Mouse (Mus musculus) stomach, embryonic 14.5 days (tissue): Measurements from ENCODE around the gene Gm10073. TPM values are rescaled to one million over a fixed set of nuclear protein-coding genes. Genes with fewer than 3 reads are reported as not detected.
"Not testable (repeated sequence)": the region's sequence is repeated elsewhere in the genome, so short reads cannot be mapped to it uniquely, and the experiment has no call there.

ENCODE experiments used
- ATAC-seq: fragments of 200-750 bp; cut with Nextera tagmentation; 2 replicates; pipeline ENCODE4 v1.8.0; 2017; ENCODE audit warnings: low read depth, moderate TSS enrichment; ENCODE audit not compliant: insufficient number of reproducible peaks, insufficient read depth, low FRiP score
- H3K27ac ChIP-seq: fragments of 300-500 bp; sonication (generic); 2 replicates; pipeline ENCODE4 v1.5.1; 2014; ENCODE audit warnings: mild to moderate bottlenecking, low read length, moderate library complexity, mixed read lengths
- H3K27me3 ChIP-seq: fragments of 300-500 bp; sonication (generic); 2 replicates; pipeline ENCODE4 v1.6.1; 2014; ENCODE audit warnings: low read length, control low read depth, mixed read lengths; ENCODE audit not compliant: control insufficient read depth, insufficient read depth
- H3K36me3 ChIP-seq: fragments of 300-500 bp; sonication (generic); 2 replicates; pipeline ENCODE4 v1.6.1; 2014; ENCODE audit warnings: mild to moderate bottlenecking, control low read depth, low read length, moderate library complexity, mixed read lengths; ENCODE audit not compliant: control insufficient read depth, insufficient read depth
- H3K4me1 ChIP-seq: fragments of 300-500 bp; sonication (generic); 2 replicates; pipeline ENCODE4 v1.6.1; 2014; ENCODE audit warnings: low read length, control low read depth, mixed read lengths; ENCODE audit not compliant: control insufficient read depth, insufficient read depth
- H3K4me2 ChIP-seq: fragments of 300-500 bp; sonication (generic); replicated peaks from 2 replicates; pipeline ENCODE4 v1.6.1; 2014; ENCODE audit warnings: low read depth, low read length, control low read depth
- H3K4me3 ChIP-seq: fragments of 300-500 bp; sonication (generic); 2 replicates; pipeline ENCODE4 v1.5.1; 2014; ENCODE audit warnings: low read depth, low read length, control low read depth
- H3K9ac ChIP-seq: fragments of 300-500 bp; sonication (generic); replicated peaks from 2 replicates; pipeline ENCODE4 v1.6.1; 2014; ENCODE audit warnings: low read depth, mild to moderate bottlenecking, control low read depth, low read length, moderate library complexity, mixed read lengths
- H3K9me3 ChIP-seq: fragments of 300-500 bp; sonication (generic); 2 replicates; pipeline ENCODE4 v1.6.1; 2016; ENCODE audit warnings: low read depth, low read length, control low read depth; ENCODE audit not compliant: control insufficient read depth
- WGBS: fragments of 180-500 bp; shearing (Covaris S2); extraction: QIAGEN DNeasy Blood & Tissue Kit; methylation state at CpG from one replicate; pipeline ENCODE4 v1.1.7; 2014; 5-methylcytosine and 5-hydroxymethylcytosine counted together
- polyA plus RNA-seq: library from polyadenylated mRNA; unstranded; fragments of >200 nt; fragmentation: Nextera tagmentation; extraction: Ambion mirVana; gene quantifications from 2 replicates; pipeline ENCODE4 v1.2.1, GENCODE M21; 2014

Gene Gm10073
- polyA plus RNA-seq, 1 experiment from 2014 or later, result 10.0 TPM

DNA sequence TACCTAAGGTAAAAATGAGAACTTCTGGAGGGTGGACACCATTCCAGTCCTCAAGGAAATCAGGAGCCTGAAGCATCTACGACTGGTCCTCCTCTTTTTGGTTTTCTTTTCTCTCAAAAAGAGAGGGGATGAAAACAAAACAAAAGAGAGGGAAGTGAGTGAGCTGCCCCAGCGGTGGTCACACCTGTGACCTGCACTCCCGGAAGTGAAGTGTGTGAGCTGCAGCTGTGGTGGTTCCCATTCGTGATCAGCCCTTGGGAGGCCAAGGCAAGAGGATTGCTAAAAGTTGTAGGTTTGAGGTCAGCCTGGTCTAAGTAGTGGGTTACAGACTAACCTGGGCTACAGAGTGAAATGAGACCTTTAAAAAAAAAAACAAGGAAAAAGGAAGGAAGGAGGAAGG is 32.9 kb upstream of the Gm10073 start:
- Histone ChIP-seq H3K9ac (no peak overlapping the region), H3K4me3 (0 out of 2 replicates have a peak overlapping the region, but pooled peaks have one; percentile 3), H3K36me3 (no peaks in the 10 kb centered on the region), H3K4me1 (peaks cover 8% of the 10 kb centered on the region; the same call in 1 of the 2 replicates), H3K9me3 (no peaks in the 10 kb centered on the region), H3K27me3 (peaks cover 26% of the 10 kb centered on the region), H3K4me2 (peak overlapping the region; percentile 59; the same call in 1 of the 2 replicates), H3K27ac (no peak overlapping the region)
- WGBS, result 27% methylated on average over 4 of the region's 4 CpGs
- ATAC-seq, result no peak

DNA sequence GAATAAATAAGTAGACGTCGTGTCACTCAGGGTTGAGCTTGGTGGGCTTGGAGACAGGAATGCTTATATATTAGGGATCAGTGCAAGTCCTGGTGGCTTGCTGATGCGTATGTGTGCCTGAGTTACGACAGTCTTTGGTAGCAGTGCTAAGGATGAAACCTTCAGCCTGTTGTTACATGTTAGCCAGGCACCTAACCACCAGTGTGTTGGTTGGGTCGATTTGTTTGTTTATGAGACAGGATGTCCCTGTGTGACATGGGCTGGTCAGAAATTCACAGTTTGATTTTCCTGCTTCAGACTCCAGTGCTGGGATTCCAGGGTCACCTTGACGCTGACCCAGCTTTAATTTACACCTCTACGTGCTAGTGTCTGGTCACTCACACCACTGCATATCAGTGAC is 32.4 kb upstream of the Gm10073 start:
- Histone ChIP-seq H3K27ac (no peak overlapping the region), H3K36me3 (no peaks in the 10 kb centered on the region), H3K9ac (no peak overlapping the region), H3K4me3 (peak overlapping the region; percentile 55; the same call in 1 of the 2 replicates), H3K4me2 (peak overlapping the region; percentile 59), H3K4me1 (peaks cover 8% of the 10 kb centered on the region; the same call in 1 of the 2 replicates), H3K27me3 (peaks cover 26% of the 10 kb centered on the region), H3K9me3 (no peaks in the 10 kb centered on the region)
- WGBS, result 45% methylated on average over 7 of the region's 7 CpGs
- ATAC-seq, result no peak

DNA sequence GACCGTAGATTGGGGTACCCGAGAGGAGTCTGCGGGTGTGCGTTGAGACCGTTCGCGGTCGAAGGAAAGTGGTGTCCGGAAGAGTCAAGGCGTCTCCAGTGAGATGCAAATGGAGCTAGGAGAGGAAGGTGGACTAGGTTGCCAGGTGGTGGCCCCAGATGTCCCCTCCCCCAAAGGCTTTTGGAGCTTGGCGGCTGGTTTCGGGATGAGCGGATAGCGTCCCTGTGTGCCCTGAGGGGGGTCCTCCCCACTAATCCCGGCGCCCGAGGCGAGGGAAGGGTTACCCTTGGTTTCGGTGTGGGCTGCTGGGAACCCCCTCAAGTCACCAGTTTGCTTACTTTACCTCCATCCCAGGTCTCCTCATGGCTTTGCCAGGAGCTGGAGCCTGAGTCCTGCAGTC is 30.7 kb upstream of the Gm10073 start:
- Histone ChIP-seq H3K4me2 (peak overlapping the region; percentile 59), H3K36me3 (no peaks in the 10 kb centered on the region), H3K4me3 (peak overlapping the region; percentile 55), H3K4me1 (peaks cover 8% of the 10 kb centered on the region; the same call in 1 of the 2 replicates), H3K9me3 (no peaks in the 10 kb centered on the region), H3K9ac (peak overlapping the region; percentile 60), H3K27ac (peak overlapping the region; percentile 15), H3K27me3 (peaks cover 26% of the 10 kb centered on the region)
- WGBS, result 1% methylated on average over 16 of the region's 19 CpGs
- no peak for ATAC-seq

DNA sequence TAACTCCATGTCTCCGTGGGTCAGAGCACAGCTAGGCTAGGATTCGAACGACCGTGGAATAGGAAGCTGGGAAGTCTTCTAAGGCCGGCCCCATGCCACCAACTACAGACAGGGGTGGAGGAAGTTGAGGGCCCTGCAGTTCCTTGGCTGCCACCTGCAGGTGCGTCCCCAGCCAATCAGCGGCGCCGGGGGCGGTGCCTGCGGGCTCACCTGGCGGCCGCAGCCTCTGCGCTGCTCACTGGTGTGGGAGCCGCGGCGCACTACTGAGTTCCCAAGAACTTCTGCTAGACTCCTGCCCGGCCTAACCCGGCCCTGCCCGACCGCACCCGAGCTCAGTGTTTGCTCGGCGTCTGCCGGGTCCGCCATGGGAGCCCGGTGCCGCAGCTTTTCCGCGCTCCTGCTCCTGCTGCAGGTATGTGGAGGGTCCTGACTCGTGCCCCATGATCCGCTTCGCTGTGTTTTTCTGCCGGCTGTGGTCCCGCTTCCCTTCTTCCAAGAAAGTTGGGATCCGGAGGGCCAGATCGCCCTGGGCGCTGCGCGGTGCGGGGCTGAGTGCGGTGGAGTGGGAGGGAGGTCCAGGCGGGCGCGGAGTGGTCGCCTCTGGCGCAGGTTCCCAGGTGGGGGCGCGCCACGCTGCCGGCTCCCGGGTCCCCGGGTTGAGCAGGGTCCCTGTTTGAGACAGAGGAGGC is 30.0 kb upstream of the Gm10073 start, which contains the start of gene Cdh1:
Cdh1 (plus strand) TSS at position 221 of the 689 bp plus-strand sequence.
- peak within 1 kb of the TSS; percentile 55 for H3K4me3 ChIP-seq
- peak; percentile 94 for ATAC-seq
- H3K9ac ChIP-seq, result peak within 1 kb of the TSS; percentile 60
- no peaks in the 10 kb centered on the region for H3K9me3 ChIP-seq
- H3K27ac ChIP-seq, result peak within 1 kb of the TSS; percentile 79
- peaks cover 26% of the 10 kb centered on the region for H3K27me3 ChIP-seq
- peak within 1 kb of the TSS; percentile 59 for H3K4me2 ChIP-seq
- no peaks in the 10 kb centered on the region for H3K36me3 ChIP-seq
- peaks cover 8% of the 10 kb centered on the region; the same call in 1 of the 2 replicates for H3K4me1 ChIP-seq
- under 1% methylated on average over 53 of the region's 53 CpGs for WGBS

DNA sequence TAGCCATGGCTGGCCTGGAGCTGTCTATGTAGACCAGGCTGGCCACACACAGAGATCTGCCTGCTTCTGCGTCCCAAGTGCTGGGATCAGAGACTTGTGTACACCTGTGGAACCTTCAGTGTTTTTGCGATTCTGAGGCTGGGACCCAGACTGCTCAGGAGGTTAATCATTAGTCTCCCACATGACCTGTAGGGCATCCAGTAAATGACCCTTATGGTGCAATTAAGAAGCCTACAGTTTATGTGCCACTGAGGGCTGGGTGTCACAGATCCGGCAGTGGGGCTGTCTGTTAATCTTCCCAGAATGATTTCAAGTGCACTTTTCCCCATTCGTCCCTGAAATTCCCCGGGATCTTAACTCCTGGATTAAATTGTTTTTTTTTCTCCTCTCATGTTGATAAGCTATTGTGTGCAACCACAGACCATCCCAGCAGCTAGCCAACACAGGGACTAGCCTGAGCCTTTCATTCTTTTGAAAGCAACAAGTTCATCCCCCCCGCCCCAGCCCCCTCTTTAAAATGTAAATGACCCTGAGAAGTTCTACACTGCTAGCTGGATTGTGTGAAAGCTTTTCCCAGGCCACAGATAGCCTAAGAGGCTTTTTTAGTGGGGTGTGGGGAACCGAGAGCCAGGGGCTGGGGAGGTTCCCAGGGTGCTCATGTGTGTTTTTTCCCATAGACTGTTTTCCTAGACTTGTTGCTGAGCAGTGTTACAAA is 26.2 kb upstream of the Gm10073 start:
- WGBS, result 38% methylated on average over 7 of the region's 7 CpGs
- H3K27ac ChIP-seq, result no peak overlapping the region
- H3K4me1 ChIP-seq, result no peaks in the 10 kb centered on the region
- no peaks in the 10 kb centered on the region for H3K9me3 ChIP-seq
- H3K27me3 ChIP-seq, result peaks cover 15% of the 10 kb centered on the region
- no peak overlapping the region for H3K9ac ChIP-seq
- H3K36me3 ChIP-seq, result no peaks in the 10 kb centered on the region
- H3K4me3 ChIP-seq, result no peak overlapping the region
- ATAC-seq, result no peak
- H3K4me2 ChIP-seq, result no peak overlapping the region

DNA sequence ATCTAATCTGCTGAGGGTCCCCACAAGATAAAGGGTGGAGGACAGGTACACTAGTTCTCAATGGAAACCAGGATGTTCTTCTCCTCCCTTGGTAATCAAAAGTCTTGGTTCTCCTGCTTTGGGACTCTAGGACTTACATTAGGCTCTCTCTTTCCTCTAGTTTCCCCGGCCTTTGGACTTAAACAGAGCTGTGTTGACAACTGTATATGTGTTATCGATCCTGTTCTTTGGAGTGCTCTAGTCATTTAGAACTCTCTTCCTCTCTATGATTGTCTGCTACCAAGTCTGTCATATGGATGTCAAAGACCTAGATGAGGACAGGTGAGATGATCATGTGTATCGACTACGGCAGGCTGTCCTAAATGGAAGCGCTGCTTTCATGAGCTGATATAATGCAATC is 23.8 kb upstream of the Gm10073 start:
- no peaks in the 10 kb centered on the region for H3K9me3 ChIP-seq
- H3K4me3 ChIP-seq, result no peak overlapping the region
- H3K36me3 ChIP-seq, result no peaks in the 10 kb centered on the region
- WGBS, result 95% methylated on average over 5 of the region's 5 CpGs
- no peak overlapping the region for H3K9ac ChIP-seq
- 0 out of 2 replicates have a peak, but pooled peaks cover 1% of the 10 kb centered on the region for H3K27me3 ChIP-seq
- H3K4me2 ChIP-seq, result no peak overlapping the region
- no peak overlapping the region for H3K27ac ChIP-seq
- no peaks in the 10 kb centered on the region for H3K4me1 ChIP-seq
- no peak for ATAC-seq

DNA sequence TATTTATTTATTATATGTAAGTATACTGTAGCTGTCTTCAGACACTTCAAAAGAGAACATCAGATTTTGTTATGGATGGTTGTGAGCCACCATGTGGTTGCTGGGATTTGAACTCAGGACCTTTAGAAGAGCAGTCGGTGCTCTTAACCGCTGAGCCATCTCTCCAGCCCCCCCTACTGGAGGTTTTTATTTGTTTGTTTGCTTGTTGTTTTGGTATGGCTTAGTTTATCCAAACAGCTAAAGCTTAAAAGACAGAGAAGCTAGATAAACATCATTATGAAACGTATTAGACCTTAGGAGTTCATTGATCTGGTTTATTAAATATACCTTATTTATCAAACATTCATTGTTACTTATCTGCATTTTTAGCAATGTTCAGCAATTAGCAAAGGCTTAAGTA is 22.4 kb upstream of the Gm10073 start:
- H3K4me3 ChIP-seq, H3K9me3 ChIP-seq, ATAC-seq, H3K4me1 ChIP-seq, H3K27ac ChIP-seq, H3K9ac ChIP-seq, H3K36me3 ChIP-seq, H3K4me2 ChIP-seq, H3K27me3 ChIP-seq: not testable (repeated sequence)
- WGBS, result 90% methylated on average over 3 of the region's 3 CpGs

DNA sequence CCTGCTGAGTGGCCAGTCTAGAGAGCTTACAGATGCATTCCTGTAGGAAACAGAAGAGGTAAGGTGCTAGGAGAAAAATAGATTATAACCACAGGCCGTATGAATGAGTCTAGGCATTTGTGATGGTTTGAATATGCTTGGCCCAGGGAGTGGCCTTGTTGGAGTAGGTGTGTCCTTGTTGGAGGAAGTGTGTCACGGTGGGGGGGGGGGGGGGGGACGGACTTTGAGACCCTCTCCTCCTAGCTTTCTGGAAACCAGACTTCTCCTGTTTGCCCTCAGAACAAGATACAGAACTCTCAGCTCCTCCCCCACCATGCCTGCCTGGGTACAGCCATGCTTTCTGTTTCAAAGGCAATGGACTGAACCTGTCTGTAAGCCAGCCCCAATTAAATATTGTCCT is 19.2 kb upstream of the Gm10073 start:
- Histone ChIP-seq H3K4me2 (no peak overlapping the region), H3K4me3 (no peak overlapping the region), H3K4me1 (no peaks in the 10 kb centered on the region), H3K9ac (no peak overlapping the region), H3K36me3 (no peaks in the 10 kb centered on the region), H3K27ac (no peak overlapping the region), H3K27me3 (no peaks in the 10 kb centered on the region), H3K9me3 (no peaks in the 10 kb centered on the region)
- ATAC-seq, result no peak
- 53% methylated on average over 3 of the region's 3 CpGs for WGBS
